Mouse (Mus musculus): ENCODE data around the gene Kcnd3.

Gene Kcnd3

GRCm38 (mm10) chr3:105506592-105506991 lies 54.5 kb downstream of the Kcnd3 start:
- in situ Hi-C loops (cut with MboI; ENCODE audit: low pct_unique_long_range_greater_than_20kb in 1 of 2, low sequenced_read_pairs in 2 of 2, unreplicated experiment in 1 of 2), result no loop called here

- in situ Hi-C loops (cut with MboI; ENCODE audit: low pct_unique_long_range_greater_than_20kb in 1 of 2, low sequenced_read_pairs in 2 of 2, unreplicated experiment in 1 of 2), result no loop called here
Observed at GRCm38 (mm10) chr3:105509321-105509720, 57.2 kb downstream of the Kcnd3 start.

- in situ Hi-C loops (cut with MboI; ENCODE audit: low pct_unique_long_range_greater_than_20kb in 1 of 2, low sequenced_read_pairs in 2 of 2, unreplicated experiment in 1 of 2), result no loop called here
Observed at GRCm38 (mm10) chr3:105511836-105512235, 59.7 kb downstream of the Kcnd3 start.

GRCm38 (mm10) chr3:105514215-105514614 lies 62.1 kb downstream of the Kcnd3 start:
- in situ Hi-C loops (cut with MboI; ENCODE audit: low pct_unique_long_range_greater_than_20kb in 1 of 2, low sequenced_read_pairs in 2 of 2, unreplicated experiment in 1 of 2), result no loop called here

- in situ Hi-C loops (cut with MboI; ENCODE audit: low pct_unique_long_range_greater_than_20kb in 1 of 2, low sequenced_read_pairs in 2 of 2, unreplicated experiment in 1 of 2), result no loop called here
Observed at GRCm38 (mm10) chr3:105515035-105515434, 62.9 kb downstream of the Kcnd3 start.

GRCm38 (mm10) chr3:105515640-105516039 lies 63.5 kb downstream of the Kcnd3 start:
- in situ Hi-C loops (cut with MboI; ENCODE audit: low pct_unique_long_range_greater_than_20kb in 1 of 2, low sequenced_read_pairs in 2 of 2, unreplicated experiment in 1 of 2), result no loop called here

- in situ Hi-C loops (cut with MboI; ENCODE audit: low pct_unique_long_range_greater_than_20kb in 1 of 2, low sequenced_read_pairs in 2 of 2, unreplicated experiment in 1 of 2), result no loop called here
Observed at GRCm38 (mm10) chr3:105520446-105520845, 68.3 kb downstream of the Kcnd3 start.

GRCm38 (mm10) chr3:105521178-105521631 lies 69.1 kb downstream of the Kcnd3 start:
- in situ Hi-C loops (cut with MboI; ENCODE audit: low pct_unique_long_range_greater_than_20kb in 1 of 2, low sequenced_read_pairs in 2 of 2, unreplicated experiment in 1 of 2), result no loop called here

GRCm38 (mm10) chr3:105521639-105522038 lies 69.5 kb downstream of the Kcnd3 start:
- in situ Hi-C loops (cut with MboI; ENCODE audit: low pct_unique_long_range_greater_than_20kb in 1 of 2, low sequenced_read_pairs in 2 of 2, unreplicated experiment in 1 of 2), result no loop called here

- in situ Hi-C loops (cut with MboI; ENCODE audit: low pct_unique_long_range_greater_than_20kb in 1 of 2, low sequenced_read_pairs in 2 of 2, unreplicated experiment in 1 of 2), result no loop called here
Observed at GRCm38 (mm10) chr3:105528860-105529259, 76.7 kb downstream of the Kcnd3 start.

GRCm38 (mm10) chr3:105529700-105530099 lies 77.6 kb downstream of the Kcnd3 start:
- in situ Hi-C loops (cut with MboI; ENCODE audit: low pct_unique_long_range_greater_than_20kb in 1 of 2, low sequenced_read_pairs in 2 of 2, unreplicated experiment in 1 of 2), result no loop called here

- in situ Hi-C loops (cut with MboI; ENCODE audit: low pct_unique_long_range_greater_than_20kb in 1 of 2, low sequenced_read_pairs in 2 of 2, unreplicated experiment in 1 of 2), result no loop called here
Observed at GRCm38 (mm10) chr3:105530363-105531130, 78.4 kb downstream of the Kcnd3 start.

GRCm38 (mm10) chr3:105538406-105538805 lies 86.3 kb downstream of the Kcnd3 start:
- in situ Hi-C loops (cut with MboI; ENCODE audit: low pct_unique_long_range_greater_than_20kb in 1 of 2, low sequenced_read_pairs in 2 of 2, unreplicated experiment in 1 of 2), result no loop called here

- in situ Hi-C loops (cut with MboI; ENCODE audit: low pct_unique_long_range_greater_than_20kb in 1 of 2, low sequenced_read_pairs in 2 of 2, unreplicated experiment in 1 of 2), result no loop called here
Observed at GRCm38 (mm10) chr3:105538819-105539607, 86.9 kb downstream of the Kcnd3 start.

GRCm38 (mm10) chr3:105542741-105543140 lies 90.6 kb downstream of the Kcnd3 start:
- in situ Hi-C loops (cut with MboI; ENCODE audit: low pct_unique_long_range_greater_than_20kb in 1 of 2, low sequenced_read_pairs in 2 of 2, unreplicated experiment in 1 of 2), result no loop called here

- in situ Hi-C loops (cut with MboI; ENCODE audit: low pct_unique_long_range_greater_than_20kb in 1 of 2, low sequenced_read_pairs in 2 of 2, unreplicated experiment in 1 of 2), result no loop called here
Observed at GRCm38 (mm10) chr3:105544106-105544505, 92.0 kb downstream of the Kcnd3 start.

- in situ Hi-C loops (cut with MboI; ENCODE audit: low pct_unique_long_range_greater_than_20kb in 1 of 2, low sequenced_read_pairs in 2 of 2, unreplicated experiment in 1 of 2), result no loop called here
Observed at GRCm38 (mm10) chr3:105546611-105547071, 94.5 kb downstream of the Kcnd3 start.

- in situ Hi-C loops (cut with MboI; ENCODE audit: low pct_unique_long_range_greater_than_20kb in 1 of 2, low sequenced_read_pairs in 2 of 2, unreplicated experiment in 1 of 2), result no loop called here
Observed at GRCm38 (mm10) chr3:105548074-105548771, 96.1 kb downstream of the Kcnd3 start.

GRCm38 (mm10) chr3:105559456-105559855 lies 107.3 kb downstream of the Kcnd3 start:
- in situ Hi-C loops (cut with MboI; ENCODE audit: low pct_unique_long_range_greater_than_20kb in 1 of 2, low sequenced_read_pairs in 2 of 2, unreplicated experiment in 1 of 2), result no loop called here
